Comparison of ENCODE assay signal across 8 mouse cellular contexts in genomic region chr10:95322076-95323070, GRCm38 (mm10). TPM values are rescaled to one million over a fixed set of nuclear protein-coding genes. Genes with fewer than 3 reads are reported as not detected.
DNase-seq lines count a peak whose midpoint lies in the region; ATAC-seq lines count a peak whose summit lies in the region.

No protein-coding gene starts in this region.

- WGBS in forebrain, embryonic 15.5 days, result 60% methylated on average over 20 of the region's 20 CpGs
- WGBS in hindbrain, embryonic 10.5 days, result 73% methylated on average over 20 of the region's 20 CpGs
- WGBS in midbrain, embryonic 10.5 days, result 76% methylated on average over 20 of the region's 20 CpGs

- peak overlapping the region; percentile 97 for H3K27ac ChIP-seq in forebrain, embryonic 15.5 days (replicated peaks)
- H3K27ac ChIP-seq in hindbrain, embryonic 10.5 days, result peak overlapping the region; percentile 96; the same call in 1 of the 2 replicates
- H3K27ac ChIP-seq in midbrain, embryonic 10.5 days (replicated peaks), result peak overlapping the region; percentile 95

- peak overlapping the region; percentile 74 for H3K4me3 ChIP-seq in forebrain, embryonic 15.5 days
- peak overlapping the region; percentile 70 for H3K4me3 ChIP-seq in hindbrain, embryonic 10.5 days
- peak overlapping the region; percentile 70 for H3K4me3 ChIP-seq in midbrain, embryonic 10.5 days

- no peaks in the 10 kb centered on the region for H3K27me3 ChIP-seq in forebrain, embryonic 15.5 days
- H3K27me3 ChIP-seq in hindbrain, embryonic 10.5 days (ENCODE audit: insufficient read depth, poor library complexity, severe bottlenecking), result no peaks in the 10 kb centered on the region
- no peaks in the 10 kb centered on the region for H3K27me3 ChIP-seq in midbrain, embryonic 10.5 days (ENCODE audit: low read depth, poor library complexity, severe bottlenecking)

- peak overlapping the region; percentile 75; the same call in 1 of the 2 replicates for H3K9ac ChIP-seq in forebrain, embryonic 15.5 days (replicated peaks)

- peaks cover 19% of the 10 kb centered on the region for H3K4me1 ChIP-seq in forebrain, embryonic 15.5 days
- peaks cover 17% of the 10 kb centered on the region for H3K4me1 ChIP-seq in hindbrain, embryonic 10.5 days (replicated peaks)
- peaks cover 14% of the 10 kb centered on the region for H3K4me1 ChIP-seq in midbrain, embryonic 10.5 days

- DNase-seq in NIH3T3 (ENCODE audit: low read depth), result peak; percentile 27
- peak; percentile 33 to 58 for DNase-seq in adrenal gland, postnatal 36 days
- DNase-seq in hindbrain, embryonic 10.5 days (ENCODE audit: low spot score), result no peak
- peak; percentile 16 to 18 for DNase-seq in layer of hippocampus, postnatal 36 days
- no peak for DNase-seq in midbrain, embryonic 10.5 days (ENCODE audit: low spot score)
- peak; percentile 58 for DNase-seq in testis, postnatal 10 days (ENCODE audit: low spot score)
- DNase-seq in thymus, adult 18-20 months, result no peak

- no peaks in the 10 kb centered on the region for H3K36me3 ChIP-seq in forebrain, embryonic 15.5 days
- no peaks in the 10 kb centered on the region for H3K36me3 ChIP-seq in hindbrain, embryonic 10.5 days
- H3K36me3 ChIP-seq in midbrain, embryonic 10.5 days, result no peaks in the 10 kb centered on the region

- H3K4me2 ChIP-seq in forebrain, embryonic 15.5 days (replicated peaks), result peak overlapping the region; percentile 80

- H3K9me3 ChIP-seq in forebrain, embryonic 15.5 days, result no peaks in the 10 kb centered on the region
- H3K9me3 ChIP-seq in hindbrain, embryonic 10.5 days, result no peaks in the 10 kb centered on the region
- H3K9me3 ChIP-seq in midbrain, embryonic 10.5 days (replicated peaks), result no peaks in the 10 kb centered on the region; the same call in 1 of the 2 replicates

- no peak for ATAC-seq in forebrain, embryonic 15.5 days (replicated peaks)

RNA-seq across cellular contexts. Expression of gene Cradd, which starts 1.6 kb away (rescaled TPM):
- total RNA-seq in adrenal gland, postnatal 36 days (2021), result 10 to 100 TPM in 1 of 2 experiments, 1 to 10 TPM in 1; 9.9 to 18.3 TPM
- 9.5 and 10.1 TPM in 2 replicates for polyA plus RNA-seq in forebrain, embryonic 15.5 days (2015; fragmentation: Nextera tagmentation; extraction: Ambion mirVana)
- 10.9 and 13.3 TPM in 2 replicates for polyA plus RNA-seq in hindbrain, embryonic 10.5 days (2016; fragmentation: Nextera tagmentation; extraction: Ambion mirVana)
- 1 to 10 TPM; 5.5 to 5.6 TPM for total RNA-seq in layer of hippocampus, postnatal 36 days (2021)
- 14.4 and 15.2 TPM in 2 replicates for polyA plus RNA-seq in midbrain, embryonic 10.5 days (2016; fragmentation: Nextera tagmentation; extraction: Ambion mirVana)

Comparison
In these comparisons a context has a peak if more than half of its experiments do, and no peak if none do; other contexts are left out.
1. DNase-seq: peak in NIH3T3 (single experiment), adrenal gland, postnatal 36 days (2 of 2), layer of hippocampus, postnatal 36 days (2 of 2) and testis, postnatal 10 days (single experiment); none in hindbrain, embryonic 10.5 days (single experiment), midbrain, embryonic 10.5 days (single experiment) and thymus, adult 18-20 months (0 of 2).
2. Peak in every context shown above with its lines, with median percentiles within 50 percentile points of each other: H3K27ac ChIP-seq and H3K4me3 ChIP-seq.